Mouse (Mus musculus): ENCODE results near the gene Rpgrip1l. TPM values are rescaled to one million over a fixed set of nuclear protein-coding genes. Genes with fewer than 3 reads are reported as not detected.

The Rpgrip1l gene
- total RNA-seq, 2 experiments from 2014 or later: 25.9 to 26.1 TPM

GRCm38 (mm10) chr8:91281545-91281944, 31.5 kb downstream of the Rpgrip1l start:
- no peak for DNase-seq (ENCODE audit: low spot score in 2 of 2)
- intact Hi-C loops (cut with DNase I): no loop called here

- DNase-seq (ENCODE audit: low spot score in 2 of 2): no peak
- intact Hi-C loops (cut with DNase I): no loop called here
Measured at GRCm38 (mm10) chr8:91280467-91281212, 32.4 kb downstream of the Rpgrip1l start.

- DNase-seq (ENCODE audit: low spot score in 2 of 2): no peak
- intact Hi-C loops (cut with DNase I): no loop called here
Measured at GRCm38 (mm10) chr8:91278060-91278459, 35.0 kb downstream of the Rpgrip1l start.

- DNase-seq (ENCODE audit: low spot score in 2 of 2): no peak
- intact Hi-C loops (cut with DNase I): no loop called here
Measured at GRCm38 (mm10) chr8:91276337-91276736, 36.7 kb downstream of the Rpgrip1l start.

- peak in 1 of 2 experiments; percentile 36 for DNase-seq (ENCODE audit: low spot score in 2 of 2)
- intact Hi-C loops (cut with DNase I): no loop called here
Measured at GRCm38 (mm10) chr8:91273493-91273892, 39.6 kb downstream of the Rpgrip1l start.

- DNase-seq (ENCODE audit: low spot score in 2 of 2): no peak
- intact Hi-C loops (cut with DNase I): no loop called here
Measured at GRCm38 (mm10) chr8:91269374-91269958, 43.6 kb downstream of the Rpgrip1l start.

GRCm38 (mm10) chr8:91264564-91264963, 48.5 kb downstream of the Rpgrip1l start:
- intact Hi-C loops (cut with DNase I): no loop called here
- DNase-seq (ENCODE audit: low spot score in 2 of 2): no peak

GRCm38 (mm10) chr8:91263939-91264338, 49.1 kb downstream of the Rpgrip1l start:
- DNase-seq (ENCODE audit: low spot score in 2 of 2): no peak
- intact Hi-C loops (cut with DNase I): no loop called here

GRCm38 (mm10) chr8:91261598-91261997, 51.5 kb downstream of the Rpgrip1l start:
- DNase-seq (ENCODE audit: low spot score in 2 of 2): no peak
- intact Hi-C loops (cut with DNase I): no loop called here

- DNase-seq (ENCODE audit: low spot score in 2 of 2): no peak
- intact Hi-C loops (cut with DNase I): no loop called here
Measured at GRCm38 (mm10) chr8:91250966-91251365, 62.1 kb downstream of the Rpgrip1l start.

- intact Hi-C loops (cut with DNase I): no loop called here
- peak in 1 of 2 experiments; percentile 16 for DNase-seq (ENCODE audit: low spot score in 2 of 2)
Measured at GRCm38 (mm10) chr8:91249758-91250466, 63.1 kb downstream of the Rpgrip1l start.

- intact Hi-C loops (cut with DNase I): no loop called here
- DNase-seq (ENCODE audit: low spot score in 2 of 2): no peak
Measured at GRCm38 (mm10) chr8:91245821-91246454, 67.1 kb downstream of the Rpgrip1l start.

- no peak for DNase-seq (ENCODE audit: low spot score in 2 of 2)
- intact Hi-C loops (cut with DNase I): no loop called here
Measured at GRCm38 (mm10) chr8:91242721-91243120, 70.3 kb downstream of the Rpgrip1l start.

- DNase-seq (ENCODE audit: low spot score in 2 of 2): no peak
- intact Hi-C loops (cut with DNase I): no loop called here
Measured at GRCm38 (mm10) chr8:91241873-91242519, 71.1 kb downstream of the Rpgrip1l start.

GRCm38 (mm10) chr8:91241371-91241770, 71.7 kb downstream of the Rpgrip1l start:
- no peak for DNase-seq (ENCODE audit: low spot score in 2 of 2)
- intact Hi-C loops (cut with DNase I): no loop called here

GRCm38 (mm10) chr8:91237191-91237590, 75.9 kb downstream of the Rpgrip1l start:
- no peak for DNase-seq (ENCODE audit: low spot score in 2 of 2)
- intact Hi-C loops (cut with DNase I): no loop called here

- no peak for DNase-seq (ENCODE audit: low spot score in 2 of 2)
- intact Hi-C loops (cut with DNase I): no loop called here
Measured at GRCm38 (mm10) chr8:91234097-91234496, 79.0 kb downstream of the Rpgrip1l start.

- no peak for DNase-seq (ENCODE audit: low spot score in 2 of 2)
- intact Hi-C loops (cut with DNase I): no loop called here
Measured at GRCm38 (mm10) chr8:91227421-91227841, 85.6 kb downstream of the Rpgrip1l start.

- no peak for DNase-seq (ENCODE audit: low spot score in 2 of 2)
- intact Hi-C loops (cut with DNase I): no loop called here
Measured at GRCm38 (mm10) chr8:91224227-91224626, 88.8 kb downstream of the Rpgrip1l start.

- no peak for DNase-seq (ENCODE audit: low spot score in 2 of 2)
- intact Hi-C loops (cut with DNase I): no loop called here
Measured at GRCm38 (mm10) chr8:91221841-91222240, 91.2 kb downstream of the Rpgrip1l start.
